Mouse (Mus musculus): ENCODE data around the gene Gramd1c.

Gene Gramd1c

DNA sequence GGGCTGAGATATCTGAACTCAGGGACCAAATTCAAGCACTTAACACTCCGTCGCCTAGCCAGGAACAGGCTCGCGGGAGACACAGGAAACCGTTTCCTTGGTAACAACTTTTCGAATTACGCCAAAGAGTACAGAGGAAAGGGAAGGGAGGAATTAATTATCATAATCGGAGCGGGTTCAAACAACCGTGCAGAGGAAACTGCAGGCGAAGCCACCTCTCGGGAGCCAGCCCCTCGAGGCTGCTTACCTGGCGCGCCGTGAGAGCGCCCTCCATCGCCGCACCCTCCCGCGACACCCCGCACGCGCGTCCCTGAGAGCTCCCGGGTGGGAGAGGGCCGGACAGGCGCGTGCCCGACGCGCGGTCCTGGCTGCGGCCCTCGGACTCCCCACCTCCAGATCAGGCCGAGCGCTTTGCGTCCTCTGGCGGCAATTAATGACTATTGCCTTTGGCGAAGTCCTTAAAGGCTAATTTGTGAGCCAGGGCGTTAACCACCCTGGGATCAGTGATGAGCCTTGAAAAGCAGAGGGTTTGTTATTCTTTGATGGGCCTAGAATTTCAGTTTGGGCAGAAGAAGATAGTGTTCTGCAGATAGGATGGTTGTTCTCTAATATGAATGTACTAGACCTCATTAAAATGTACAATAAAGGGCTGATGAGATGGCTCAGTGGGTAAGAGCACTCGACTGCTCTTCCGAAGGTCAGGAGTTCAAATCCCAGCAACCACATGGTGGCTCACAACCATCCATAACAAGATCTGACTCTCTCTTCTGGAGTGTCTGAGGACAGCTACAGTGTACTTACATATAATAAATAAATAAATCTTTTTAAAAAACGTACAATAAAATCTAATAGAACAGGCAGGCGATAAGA is at the start of gene Gramd1c:
Gramd1c (minus strand) TSS at position 321 of the 870 bp plus-strand sequence.
- DNase-seq, result peak; percentile 92

DNA sequence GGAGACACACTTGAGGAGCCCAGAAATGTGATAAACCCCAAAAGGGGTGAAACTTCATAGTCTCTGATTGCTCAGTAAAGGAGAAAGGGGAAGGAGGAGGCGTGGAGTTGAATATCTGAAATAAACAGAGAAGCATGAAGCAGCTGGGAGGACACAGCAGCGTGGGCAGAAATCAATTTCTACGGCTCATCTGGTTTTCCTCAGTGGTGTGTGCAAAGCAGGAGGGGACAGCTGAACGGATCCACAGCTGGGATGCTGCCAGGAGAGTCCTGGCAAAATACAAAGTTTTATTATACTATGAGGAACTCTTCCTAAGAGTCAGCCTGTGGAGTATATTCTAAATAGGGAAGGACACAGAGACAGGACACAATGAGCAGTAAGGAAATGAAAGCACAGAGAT is 45.9 kb upstream of the Gramd1c start:
- no peak for DNase-seq

DNA sequence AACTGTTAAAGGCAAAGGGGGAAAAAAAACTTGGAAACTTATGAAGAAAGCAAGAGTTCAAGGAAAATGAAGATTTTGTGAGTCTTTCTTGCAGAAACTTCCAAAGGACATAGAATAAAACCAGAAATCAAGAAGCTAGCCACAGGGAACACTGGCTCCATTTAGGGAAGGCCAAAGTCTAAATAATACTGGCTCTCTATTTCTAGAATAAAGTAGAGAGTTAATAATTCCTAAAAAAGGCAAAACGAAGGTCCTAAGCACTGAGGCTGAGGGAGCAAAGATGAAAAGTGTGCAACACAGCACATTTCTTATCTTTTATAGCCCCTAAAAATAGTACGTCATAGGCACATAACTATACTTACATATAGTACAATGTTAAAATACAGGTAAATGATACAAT is 42.1 kb upstream of the Gramd1c start:
- DNase-seq, result no peak

DNA sequence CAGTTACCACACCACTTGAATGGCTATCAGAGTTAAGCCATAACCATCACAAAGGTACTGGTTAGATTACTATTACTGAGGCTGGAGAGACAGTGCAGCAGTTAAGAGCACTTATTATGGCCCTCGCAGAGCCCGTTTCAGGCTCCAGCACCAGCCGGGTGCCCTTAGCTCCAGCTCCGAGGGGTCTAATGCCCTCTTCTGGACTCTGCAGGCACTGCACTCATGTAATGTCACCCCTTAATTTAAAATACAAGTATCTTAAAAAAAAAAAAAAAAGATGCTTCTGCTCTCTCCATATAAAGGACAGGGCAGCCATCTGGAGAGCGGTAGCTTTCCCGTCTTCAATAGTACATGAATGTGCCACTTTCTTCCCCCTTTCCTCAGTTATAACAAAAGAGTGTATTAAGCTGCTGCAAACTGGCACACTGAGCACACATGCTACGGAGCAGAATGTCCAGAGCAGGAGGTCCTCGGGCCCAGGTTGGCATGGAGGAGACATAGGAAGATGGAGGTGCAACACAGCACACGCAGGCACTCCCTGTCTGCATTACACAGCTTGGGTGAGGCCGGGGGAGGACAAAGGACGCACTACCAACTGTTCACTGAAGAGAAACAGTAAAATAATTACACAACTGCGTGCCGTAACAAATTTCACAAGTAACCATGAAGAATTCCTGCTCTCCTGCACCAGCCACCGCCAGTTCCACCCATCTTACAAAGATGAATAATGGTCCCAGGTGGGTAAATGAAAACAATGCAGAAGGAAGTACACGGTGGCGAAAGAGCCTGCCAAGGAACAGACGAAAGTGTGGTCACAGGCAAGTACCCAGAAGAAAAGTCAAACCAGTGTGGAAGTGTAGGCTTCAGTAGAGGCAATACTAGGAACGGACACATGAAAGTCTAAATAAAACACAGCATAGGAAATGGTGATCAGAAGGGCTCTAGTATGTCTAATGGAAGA is 40.9 kb upstream of the Gramd1c start:
- no peak for DNase-seq

DNA sequence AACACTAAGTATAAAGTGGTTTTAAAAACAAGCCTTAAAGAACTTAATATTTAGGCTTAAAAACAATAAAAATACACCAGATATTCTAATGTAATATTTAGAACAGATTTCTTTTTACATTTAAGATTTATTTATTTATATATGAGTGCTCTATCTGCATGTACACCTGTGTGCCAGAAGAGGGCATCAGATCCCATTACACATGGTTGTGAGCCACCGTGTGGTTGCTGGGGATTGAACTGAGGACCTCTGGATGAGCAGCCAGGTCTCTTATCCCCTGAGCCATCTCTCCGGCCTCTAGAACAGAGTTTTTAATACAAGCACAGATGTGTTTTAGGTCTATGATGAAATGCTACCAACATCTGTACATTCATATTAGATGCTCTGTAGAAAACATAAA is 39.8 kb upstream of the Gramd1c start:
- DNase-seq, result no peak

DNA sequence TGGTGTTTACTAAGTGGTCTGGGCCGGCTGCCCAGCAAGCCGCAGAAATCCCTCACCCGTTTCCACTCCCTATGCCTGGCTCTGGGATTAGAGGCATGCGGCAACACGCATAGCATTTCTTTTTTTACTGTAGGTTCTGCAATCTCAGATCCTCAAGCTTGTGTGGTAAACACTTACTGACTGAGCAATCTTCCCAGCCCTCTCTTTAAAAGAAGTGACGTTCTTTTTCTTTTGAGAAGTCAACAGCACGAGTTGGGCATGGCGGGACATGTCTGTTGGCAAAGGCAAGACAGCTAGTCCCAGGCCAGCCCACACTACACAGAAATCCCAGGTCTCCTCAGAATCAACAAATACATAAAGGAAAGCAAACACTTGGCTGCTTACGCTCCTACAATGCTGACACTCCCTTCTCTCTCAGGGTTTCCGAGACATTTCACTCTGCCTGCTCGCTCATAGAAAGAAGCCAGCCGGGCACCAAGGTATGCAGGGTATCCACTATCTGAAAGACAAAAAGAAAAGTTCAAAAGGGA is 38.1 kb upstream of the Gramd1c start:
- DNase-seq, result no peak

DNA sequence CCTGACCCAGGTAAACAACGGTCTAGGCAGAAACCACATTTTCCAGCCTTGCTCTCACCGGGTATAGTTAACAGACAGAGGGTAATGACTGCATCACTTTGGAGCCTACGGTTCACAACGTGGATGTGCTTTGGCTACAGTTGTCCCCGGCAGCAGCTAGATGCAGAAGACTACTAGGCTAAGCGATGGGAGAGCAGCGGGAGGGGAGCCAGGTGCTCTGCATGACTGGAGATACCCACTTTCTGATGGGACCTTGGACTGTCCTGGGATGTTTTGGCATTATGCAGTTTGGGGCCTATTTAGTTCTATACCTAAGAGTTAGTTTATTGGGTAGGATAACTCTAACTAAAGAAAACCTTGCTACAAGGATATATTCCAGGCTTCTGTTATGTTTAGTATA is 36.2 kb upstream of the Gramd1c start:
- no peak for DNase-seq

DNA sequence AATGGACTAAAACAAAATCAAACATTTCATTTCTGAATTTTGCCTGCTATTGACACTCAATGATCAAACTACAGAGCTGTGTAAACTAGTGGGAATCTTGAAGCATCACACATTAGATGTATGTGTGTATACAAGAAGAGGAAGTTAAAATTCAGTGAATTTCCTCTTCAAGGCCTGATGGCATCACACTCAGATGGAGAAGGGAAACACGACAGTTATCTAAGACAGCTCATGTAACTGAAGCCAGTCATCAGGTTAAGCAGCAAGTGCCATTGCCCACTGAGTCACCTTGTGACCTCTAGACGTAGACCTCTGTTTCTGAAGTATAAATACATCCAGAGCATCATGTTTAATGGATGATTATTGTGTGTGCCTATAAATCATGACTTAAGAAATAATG is 24.5 kb upstream of the Gramd1c start:
- no peak for DNase-seq

DNA sequence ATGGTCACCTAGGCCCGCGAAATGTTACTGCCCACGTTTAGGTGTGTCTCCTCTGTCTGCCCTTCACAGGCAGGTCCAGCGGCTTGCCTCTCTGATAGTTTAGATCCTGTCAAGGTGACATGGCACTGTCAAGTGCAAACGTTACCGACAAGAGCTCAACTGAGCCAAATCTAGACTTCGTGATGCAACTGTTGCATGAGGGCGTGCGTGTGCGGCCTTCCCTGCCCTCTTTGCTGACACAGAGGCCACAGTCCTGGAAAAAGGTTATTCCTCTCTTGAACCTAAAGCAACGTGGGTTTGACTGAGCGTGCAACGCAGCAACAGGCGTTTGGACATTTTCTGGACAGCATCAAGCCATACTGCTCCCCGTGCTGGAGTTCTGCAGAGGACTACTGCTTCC is 1.8 kb downstream of the Gramd1c start:
- DNase-seq, result no peak

DNA sequence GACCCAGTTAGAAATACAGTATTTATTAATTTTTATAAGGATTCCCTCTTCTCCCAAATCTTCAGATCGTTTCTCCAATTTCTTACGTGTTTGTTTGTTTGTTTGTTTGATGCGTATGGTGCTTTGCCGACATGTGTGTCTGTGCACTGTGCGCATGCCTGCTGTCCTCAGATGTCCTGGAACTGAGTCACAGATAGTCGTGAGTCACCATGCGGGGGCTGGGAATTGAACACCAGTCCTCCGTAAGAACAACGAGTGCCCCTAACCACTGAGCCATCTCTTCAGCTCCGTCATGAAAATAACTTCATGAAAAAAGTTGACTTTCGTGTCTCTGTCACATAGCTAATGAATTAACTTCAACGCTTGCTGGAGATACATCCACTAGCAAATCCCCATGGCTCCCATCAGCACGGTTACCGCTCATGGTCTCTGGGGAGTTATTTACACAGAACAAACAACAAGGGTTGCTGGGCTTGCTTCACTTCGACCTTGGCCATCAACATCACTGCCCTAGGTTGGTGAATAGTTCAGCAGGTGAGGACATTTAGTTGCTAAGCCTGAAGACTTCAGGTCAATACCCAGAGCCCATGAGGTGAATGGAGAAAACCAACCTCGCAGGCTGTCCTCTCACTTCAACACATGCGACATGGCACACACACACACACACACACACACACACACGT is 2.4 kb downstream of the Gramd1c start:
- no peak for DNase-seq

DNA sequence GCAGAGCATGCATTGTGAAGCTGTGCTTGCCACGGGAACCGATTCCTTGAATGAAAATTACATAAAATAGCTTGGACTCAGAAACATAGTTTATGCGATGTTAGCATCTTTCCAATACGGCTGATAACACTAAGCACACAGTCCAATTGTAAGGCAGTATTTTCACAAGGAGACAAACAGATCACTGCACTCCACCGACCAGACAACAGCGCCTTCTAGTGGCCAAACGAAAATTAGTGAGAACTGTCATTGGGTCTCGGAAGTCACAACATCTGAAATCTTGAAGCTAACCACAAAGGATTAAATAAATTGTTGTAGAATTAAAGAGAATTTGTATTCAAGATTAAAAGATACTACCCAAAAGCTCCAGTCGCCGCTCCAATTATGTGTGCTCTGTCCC is 4.4 kb downstream of the Gramd1c start:
- peak; percentile 80 for DNase-seq

DNA sequence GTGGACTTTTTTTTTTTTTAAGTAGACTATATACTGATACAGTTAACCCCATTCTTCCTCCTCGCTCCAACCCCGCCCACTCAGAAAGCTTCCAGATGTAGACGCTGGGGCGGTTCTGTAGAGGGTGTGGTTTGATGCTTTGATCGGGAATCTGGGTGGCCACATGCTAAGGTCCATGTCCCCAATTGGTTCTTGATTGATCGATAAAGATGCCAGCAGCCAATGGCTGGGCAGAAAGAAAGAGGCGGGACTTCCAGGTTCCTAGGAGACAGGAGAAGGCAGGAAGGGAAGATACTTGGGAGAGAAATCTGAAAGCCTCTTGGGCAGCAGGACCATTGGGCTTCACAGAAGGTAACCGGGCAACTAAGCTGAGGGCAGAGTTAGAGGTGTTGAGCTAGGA is 7.4 kb downstream of the Gramd1c start:
- DNase-seq, result peak; percentile 13

DNA sequence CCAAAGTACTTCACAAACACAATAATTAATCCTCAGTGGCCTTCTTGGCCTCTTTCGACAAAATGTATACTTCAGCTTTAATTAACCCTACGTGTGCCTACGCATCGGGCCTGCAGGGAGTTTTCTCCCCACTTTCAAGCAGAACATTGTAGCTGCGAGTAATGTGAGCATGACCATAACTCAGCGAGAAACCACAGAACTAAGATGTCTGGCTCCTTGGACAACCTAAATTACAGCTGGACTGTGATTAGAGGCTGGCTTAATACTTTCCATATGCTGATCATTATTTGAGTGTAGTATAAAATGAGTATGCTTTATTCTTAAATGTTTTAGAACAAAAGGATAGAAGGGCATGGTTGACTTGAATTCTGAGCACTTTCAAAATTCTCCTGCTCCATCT is 9.9 kb downstream of the Gramd1c start:
- peak; percentile 16 for DNase-seq

DNA sequence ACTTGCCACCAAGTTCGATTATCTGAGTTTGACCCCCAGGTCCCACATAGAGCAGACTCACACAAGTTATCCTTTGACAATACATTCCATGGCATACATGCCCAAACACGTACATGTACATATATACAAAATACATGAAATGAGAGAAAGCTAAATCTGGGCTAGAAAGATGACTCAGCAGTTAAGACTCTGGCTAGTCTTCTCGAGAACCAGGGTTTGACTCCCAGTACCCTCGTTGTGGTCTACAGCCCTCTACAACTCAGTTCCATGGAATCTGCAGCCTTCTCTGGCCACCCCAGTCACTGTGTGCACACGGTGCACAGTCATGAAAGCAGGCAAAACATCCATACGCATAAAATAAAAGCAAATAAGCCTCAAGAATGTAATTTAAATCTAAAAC is 10.8 kb downstream of the Gramd1c start:
- no peak for DNase-seq

DNA sequence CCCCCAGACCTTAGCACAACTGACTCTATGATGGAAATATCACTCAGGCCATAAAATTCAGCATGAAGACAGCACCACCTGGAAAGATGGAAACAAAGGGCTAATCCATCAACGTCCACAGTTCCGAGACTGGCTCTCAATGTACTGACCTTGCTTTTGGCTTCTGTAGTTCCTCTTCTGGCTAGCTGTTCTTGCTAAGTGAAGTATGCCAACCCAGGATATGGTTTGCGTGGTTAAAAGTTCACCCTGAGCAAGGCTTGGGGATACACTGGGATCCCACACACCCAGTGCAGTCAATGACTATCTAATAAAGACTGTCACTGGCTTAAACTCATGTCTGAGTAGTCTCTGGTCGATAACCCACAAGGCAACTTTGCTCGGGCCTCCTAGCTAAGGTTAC is 13.0 kb downstream of the Gramd1c start:
- no peak for DNase-seq

DNA sequence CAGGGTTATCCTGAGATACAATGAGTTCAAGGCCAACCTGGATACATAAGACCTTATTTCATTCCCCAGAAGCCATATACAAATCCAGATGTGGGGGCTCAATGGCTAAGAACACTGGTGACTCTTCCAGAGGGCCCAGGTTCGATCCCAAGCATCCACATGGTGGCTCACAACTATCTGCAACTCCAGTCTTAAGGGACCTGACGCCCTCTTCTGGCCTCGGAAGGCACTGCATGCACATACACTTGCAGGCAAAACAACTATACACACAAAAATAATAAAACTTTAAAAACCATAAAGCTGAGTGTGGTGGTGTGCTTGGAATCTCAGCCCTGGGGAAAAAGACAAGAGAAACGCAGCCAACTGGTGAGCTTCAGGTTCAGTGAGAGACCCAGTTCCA is 24.0 kb downstream of the Gramd1c start:
- no peak for DNase-seq

DNA sequence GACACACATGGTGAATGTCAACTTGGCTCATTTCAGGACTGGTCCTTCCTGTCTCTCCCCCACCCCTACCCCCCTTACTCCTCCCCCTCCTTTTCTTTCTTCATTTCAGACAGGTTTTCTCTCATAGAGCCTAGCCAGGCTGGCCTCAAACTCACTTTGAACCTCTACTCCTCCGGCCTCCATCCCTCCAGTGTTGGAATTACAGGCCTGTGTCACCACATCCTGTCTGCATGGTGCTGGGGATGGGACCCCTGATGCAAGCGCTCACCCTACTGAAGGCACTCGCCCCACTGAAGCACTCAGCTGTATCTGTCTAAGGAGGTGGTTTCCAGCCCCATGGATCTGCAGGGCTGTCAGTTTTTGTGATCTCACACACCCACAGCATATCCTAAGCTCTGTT is 27.9 kb downstream of the Gramd1c start:
- no peak for DNase-seq

DNA sequence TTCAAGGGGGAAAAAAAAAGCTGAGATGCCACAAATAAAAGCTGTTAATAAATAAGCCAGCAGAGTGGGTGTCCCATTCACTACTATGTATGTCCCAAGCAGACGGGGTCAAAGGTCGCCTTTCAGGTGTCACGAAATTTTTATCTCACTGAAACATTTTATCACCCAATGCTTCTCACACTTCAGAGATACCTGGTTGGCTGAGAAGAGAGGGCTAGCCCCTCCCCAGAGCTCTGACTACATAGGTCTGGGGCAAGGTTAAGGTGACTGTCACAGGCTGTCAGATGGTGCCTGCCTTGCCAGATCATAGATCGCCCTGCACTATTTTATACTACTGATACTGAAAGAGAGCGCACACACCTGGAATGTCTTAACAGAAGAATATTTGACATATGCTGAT is 29.8 kb downstream of the Gramd1c start:
- DNase-seq, result no peak

DNA sequence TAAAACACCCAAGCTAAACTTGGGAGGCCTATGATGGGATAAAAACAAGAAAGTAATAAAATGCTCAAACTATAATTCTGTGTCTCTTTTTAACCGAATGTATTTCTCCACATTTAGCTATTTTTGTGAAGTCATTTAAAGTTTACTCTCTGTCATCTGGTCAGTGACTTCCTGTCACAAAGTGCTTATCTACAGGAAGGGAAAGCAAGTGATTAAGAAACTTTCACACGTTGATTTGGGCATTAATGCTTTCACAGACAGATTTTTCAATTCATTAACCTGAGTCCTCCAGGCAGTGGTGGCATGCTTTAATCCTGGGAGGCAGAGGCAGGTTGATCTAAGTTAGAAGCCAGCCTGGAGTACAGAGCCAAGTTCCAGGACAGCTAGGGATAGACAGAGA is 33.9 kb downstream of the Gramd1c start:
- no peak for DNase-seq

DNA sequence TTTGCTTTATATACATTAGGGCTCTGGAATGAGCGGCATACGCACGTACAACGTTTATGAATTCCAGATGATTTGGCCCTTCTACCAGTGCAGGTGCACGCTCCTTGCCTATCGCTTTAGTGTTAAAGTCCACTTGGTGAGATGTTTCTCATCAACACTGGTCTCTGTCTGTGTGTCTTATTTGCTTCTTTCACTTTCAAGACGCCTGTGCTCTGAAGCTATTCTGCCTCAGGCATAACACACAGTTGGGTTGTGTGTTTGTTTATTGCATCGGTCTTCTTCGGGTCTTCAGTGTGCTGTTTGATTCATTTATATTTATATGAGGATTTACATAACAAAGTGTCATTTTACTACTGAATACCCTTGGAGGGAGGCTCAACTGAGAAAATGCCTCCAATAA is 36.3 kb downstream of the Gramd1c start:
- no peak for DNase-seq

DNA sequence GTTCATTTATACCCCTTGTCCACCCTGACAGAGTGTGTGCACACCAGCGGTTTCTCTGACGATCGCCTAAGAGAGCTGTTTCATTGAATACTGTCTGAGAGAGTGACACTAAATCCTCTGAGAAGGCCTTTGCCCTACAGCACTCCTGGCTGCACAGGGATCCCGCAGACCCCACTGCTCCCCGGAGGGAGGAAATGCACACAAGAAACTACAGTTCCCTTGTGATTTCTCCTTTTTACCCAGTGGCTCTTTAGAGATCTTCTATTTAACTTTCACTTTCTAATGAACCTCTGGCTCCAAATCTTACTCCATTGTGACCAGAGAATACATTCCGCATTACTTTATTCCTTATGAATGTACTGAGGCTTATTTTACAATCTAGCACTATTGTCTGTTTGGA is 36.9 kb downstream of the Gramd1c start:
- no peak for DNase-seq

DNA sequence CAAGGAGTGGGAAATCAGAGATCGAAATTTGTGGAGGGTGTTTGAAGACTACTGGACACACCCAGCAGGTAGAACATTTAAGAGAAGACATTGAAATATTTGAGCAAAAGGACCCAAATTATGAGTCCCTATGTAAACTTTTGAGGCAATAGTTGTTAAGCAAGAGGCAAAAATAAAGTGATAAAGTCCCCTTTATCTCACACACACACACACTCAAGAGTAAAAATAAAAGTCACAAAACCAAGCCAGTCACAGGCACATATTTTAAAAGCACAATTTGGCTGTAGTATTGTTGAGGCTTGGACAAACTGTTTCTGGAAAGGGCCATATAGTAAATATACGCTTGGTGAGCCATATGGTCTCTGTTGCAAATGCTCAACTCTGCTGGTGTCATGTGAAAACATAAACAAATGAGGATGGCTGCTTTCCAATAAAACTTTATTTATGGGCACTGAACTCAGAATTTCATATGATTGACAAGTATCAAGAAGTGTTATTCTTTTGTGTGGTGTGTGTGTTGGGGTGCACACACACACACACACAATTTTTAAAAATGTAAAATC is 44.1 kb downstream of the Gramd1c start:
- DNase-seq, result no peak

DNA sequence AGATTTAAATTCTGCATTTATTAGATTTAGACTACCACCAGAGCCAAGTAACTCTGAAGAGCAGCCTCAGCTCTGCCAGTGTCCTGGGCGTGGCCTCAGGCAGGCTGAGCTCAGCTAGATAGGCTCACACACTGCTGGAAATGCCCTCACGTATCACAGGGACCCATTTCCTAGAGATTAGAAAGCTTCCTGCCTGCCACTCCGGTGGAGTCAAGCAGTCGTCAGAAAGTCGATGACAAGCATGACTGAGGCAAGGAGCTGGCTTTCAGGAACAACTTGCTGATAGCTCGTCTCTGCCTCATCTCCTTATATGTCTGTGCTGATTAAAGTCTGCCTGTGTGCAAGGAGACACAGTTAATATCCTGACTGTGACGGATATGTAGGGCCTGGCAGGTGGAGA is 44.8 kb downstream of the Gramd1c start:
- no peak for DNase-seq

Data from embryo, embryonic 11 days (tissue).